Mouse (Mus musculus): ENCODE measurements around the gene Ykt6. TPM values are rescaled to one million over a fixed set of nuclear protein-coding genes. Genes with fewer than 3 reads are reported as not detected.

The Ykt6 gene
- polyA plus RNA-seq (2012; fragmentation: generic; extraction: Trizol), result 10 to 100 TPM; 46.7 to 98.8 TPM

GRCm38 (mm10) chr11:5955546-5956276 lies at the start of gene Ykt6:
TSS of gene Ykt6 (plus strand) at chr11:5955693.

GRCm38 (mm10) chr11:5949586-5950352 lies 5.7 kb upstream of the Ykt6 start, which contains the start of gene Gck:
TSS of gene Gck (minus strand) at chr11:5950081.

Other genes starting within 250 kb of the Ykt6 start
- 100 to 1,000 TPM; 205 to 296 TPM for gene Mrps24, start 240.0 kb upstream of the Ykt6 start, polyA plus RNA-seq (2012; fragmentation: generic; extraction: Trizol)
- 10 to 100 TPM; 26.6 to 32.9 TPM for gene Urgcp, start 193.3 kb upstream of the Ykt6 start, polyA plus RNA-seq (2012; fragmentation: generic; extraction: Trizol)
- 100 to 1,000 TPM in 1 of 2 experiments, 10 to 100 TPM in 1; 99.6 to 103 TPM for gene Dbnl, start 167.2 kb upstream of the Ykt6 start, polyA plus RNA-seq (2012; fragmentation: generic; extraction: Trizol)
- gene Pgam2, start 152.0 kb upstream of the Ykt6 start, polyA plus RNA-seq (2012; fragmentation: generic; extraction: Trizol), result 1 to 10 TPM in 1 of 2 experiments, under 1 TPM in 1; 0.30 to 1.5 TPM
- 10 to 100 TPM in 1 of 2 experiments, 1 to 10 TPM in 1; 6.7 to 19.5 TPM for gene Polm, start 117.7 kb upstream of the Ykt6 start, polyA plus RNA-seq (2012; fragmentation: generic; extraction: Trizol)
- 100 to 1,000 TPM; 142 to 464 TPM for gene Aebp1, start 93.7 kb upstream of the Ykt6 start, polyA plus RNA-seq (2012; fragmentation: generic; extraction: Trizol)
- gene Pold2, start 77.4 kb upstream of the Ykt6 start, polyA plus RNA-seq (2012; fragmentation: generic; extraction: Trizol), result 100 to 1,000 TPM in 1 of 2 experiments, 10 to 100 TPM in 1; 90.6 to 273 TPM
- under 1 TPM; 0.07 to 0.25 TPM for gene Myl7, start 56.9 kb upstream of the Ykt6 start, polyA plus RNA-seq (2012; fragmentation: generic; extraction: Trizol)
- gene Gck, start 5.6 kb upstream of the Ykt6 start, polyA plus RNA-seq (2012; fragmentation: generic; extraction: Trizol), result not detected
- gene Camk2b, start 110.7 kb downstream of the Ykt6 start, polyA plus RNA-seq (2012; fragmentation: generic; extraction: Trizol), result under 1 TPM; 0.19 to 0.30 TPM
- gene A730071L15Rik, start 244.3 kb downstream of the Ykt6 start, polyA plus RNA-seq (2012; fragmentation: generic; extraction: Trizol), result under 1 TPM; 0.02 to 0.26 TPM
- 10 to 100 TPM; 32.9 to 52.0 TPM for gene Nudcd3, start 244.7 kb downstream of the Ykt6 start, polyA plus RNA-seq (2012; fragmentation: generic; extraction: Trizol)

Measured in C3H10T1/2 (cell line).